Mouse (Mus musculus): ENCODE data around the gene 9830107B12Rik.
"Not testable (repeated sequence)": the region's sequence is repeated elsewhere in the genome, so short reads cannot be mapped to it uniquely, and the experiment has no call there.

The 9830107B12Rik gene

DNA sequence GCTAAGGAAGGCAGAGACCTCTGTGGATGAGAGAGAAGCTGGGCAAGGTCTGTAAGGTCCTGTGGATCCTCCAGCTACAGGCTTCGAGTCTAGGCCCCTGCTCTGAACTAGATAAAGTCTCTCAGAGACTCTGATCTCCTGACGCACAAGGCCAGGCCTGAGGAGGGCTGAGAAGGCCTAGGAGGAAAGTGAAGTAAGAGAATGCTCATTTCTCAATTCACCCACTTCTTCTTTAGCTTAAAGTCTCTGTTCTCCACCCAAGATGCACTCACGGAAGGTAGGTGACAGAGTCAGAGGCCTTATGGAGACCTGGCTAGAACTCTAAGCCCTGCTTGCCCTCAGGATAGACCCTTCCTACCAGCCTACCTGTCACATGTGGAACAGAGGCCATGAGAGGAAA is at the start of gene 9830107B12Rik:
Gene 9830107B12Rik (minus strand): TSS at position 149 of the 400 bp plus-strand sequence.
- CTCF ChIA-PET: no interaction called here

DNA sequence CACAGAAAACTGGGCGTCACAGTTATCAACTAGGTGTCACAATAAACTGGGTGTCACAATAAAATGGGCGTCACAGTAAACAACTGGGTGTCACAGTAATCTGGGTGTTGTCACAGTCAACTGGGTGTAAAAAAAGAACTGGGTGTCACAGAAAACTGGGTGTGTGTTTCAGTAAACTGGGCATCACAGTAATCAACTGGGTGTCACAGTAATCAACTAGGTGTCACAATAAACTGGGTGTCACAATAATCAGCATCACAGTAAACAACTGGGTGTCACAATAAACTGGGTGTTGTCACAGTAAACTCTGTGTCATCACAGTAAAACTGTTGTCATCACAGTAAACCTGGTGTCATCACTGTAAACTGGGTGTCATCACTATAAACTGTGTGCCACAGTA is 46.3 kb upstream of the 9830107B12Rik start:
- CTCF ChIA-PET: no interaction called here

DNA sequence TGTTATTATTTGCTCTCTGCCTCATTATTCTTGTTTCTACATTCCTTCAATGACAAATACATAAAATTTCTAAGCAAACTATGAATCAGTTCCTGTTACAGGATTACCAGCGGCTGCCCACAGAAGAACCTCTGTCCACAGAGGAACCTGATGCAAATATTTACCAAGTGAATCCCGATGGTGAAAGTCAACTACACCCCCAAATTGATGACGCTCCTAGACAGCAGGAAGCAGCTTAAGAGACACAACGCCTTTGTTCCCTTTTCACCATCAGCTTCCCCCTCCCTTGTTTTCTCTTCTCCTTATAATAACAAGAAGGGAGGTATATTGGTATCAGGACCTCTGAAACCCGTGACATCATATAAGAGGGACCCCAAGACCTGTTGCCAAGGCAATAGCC is 39.2 kb upstream of the 9830107B12Rik start:
- CTCF ChIA-PET: interaction anchor here (0.7 kb wide), 1 partner anchor 282 kb away, joined by 6 read pairs; no protein-coding TSS in a partner anchor

DNA sequence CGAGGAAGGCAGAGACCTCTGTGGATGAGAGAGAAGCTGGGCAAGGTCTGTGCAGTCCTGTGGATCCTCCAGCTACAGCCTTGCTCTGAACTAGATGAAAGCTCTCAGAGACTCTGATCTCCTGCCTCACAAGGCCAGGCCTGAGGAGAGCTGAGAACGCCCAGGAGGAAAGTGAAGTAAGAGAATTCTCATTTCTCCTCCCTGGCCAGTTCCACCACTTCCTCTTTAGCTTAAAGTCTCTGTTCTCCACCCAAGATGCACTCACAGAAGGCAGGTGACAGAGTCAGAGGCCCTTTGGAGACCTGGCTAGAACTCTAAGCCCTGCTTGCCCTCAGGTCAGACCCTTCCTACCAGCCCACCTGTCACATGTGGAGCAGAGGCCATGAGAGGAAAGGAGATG is 21.0 kb upstream of the 9830107B12Rik start, which contains the start of gene A530064D06Rik:
Gene A530064D06Rik (minus strand): TSS at position 173 of the 400 bp plus-strand sequence.
- CTCF ChIA-PET: not testable (repeated sequence)

DNA sequence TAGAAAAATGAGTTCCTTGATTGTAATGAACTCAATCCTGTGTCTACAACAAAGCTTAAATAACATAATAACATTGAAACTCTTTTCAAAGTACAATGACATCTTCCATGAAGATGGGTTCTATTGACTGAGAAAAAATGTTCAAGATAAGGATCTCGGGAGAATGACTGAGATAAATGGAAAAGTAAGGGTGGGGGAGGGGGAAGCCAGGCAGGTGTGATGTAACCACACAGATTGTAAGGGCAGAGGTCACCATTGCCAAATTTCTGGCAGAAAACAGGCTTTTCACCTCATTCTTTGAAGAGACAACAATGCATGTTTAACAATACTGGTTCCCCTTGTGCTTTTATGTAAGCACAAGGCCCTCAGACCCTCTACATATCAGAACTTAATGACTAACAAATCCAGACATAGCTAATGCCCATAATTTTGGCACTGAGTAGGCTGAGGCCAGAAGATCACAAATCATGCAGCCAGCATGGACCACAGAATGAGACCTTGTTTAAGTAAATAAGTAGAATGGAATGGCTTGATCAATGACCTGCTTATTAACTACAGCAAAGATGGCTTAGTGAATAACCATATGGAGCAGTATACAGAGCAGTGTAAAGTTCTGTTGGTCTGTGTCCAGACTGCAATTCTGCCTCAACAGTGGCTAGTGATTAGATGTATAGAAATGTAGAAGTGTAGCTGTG is 11.5 kb upstream of the 9830107B12Rik start:
- CTCF ChIA-PET: no interaction called here

DNA sequence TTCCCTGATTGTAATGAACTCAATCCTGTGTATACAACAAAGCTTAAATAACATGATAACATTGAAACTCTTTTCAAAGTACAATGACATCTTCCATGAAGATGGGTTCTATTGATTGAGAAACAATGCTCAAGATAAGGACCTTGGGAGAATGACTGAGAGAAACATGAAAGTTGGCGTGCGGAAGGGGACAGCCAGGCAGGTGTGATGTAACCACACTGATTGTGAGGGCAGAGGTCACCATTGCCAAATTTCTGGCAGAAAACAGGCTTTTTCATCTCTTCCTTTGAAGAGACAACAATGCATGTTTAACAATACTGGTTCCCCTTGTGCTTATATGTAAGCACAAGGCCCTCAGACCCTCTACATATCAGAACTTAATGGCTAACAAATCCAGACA is 13.3 kb downstream of the 9830107B12Rik start:
- CTCF ChIA-PET: no interaction called here

DNA sequence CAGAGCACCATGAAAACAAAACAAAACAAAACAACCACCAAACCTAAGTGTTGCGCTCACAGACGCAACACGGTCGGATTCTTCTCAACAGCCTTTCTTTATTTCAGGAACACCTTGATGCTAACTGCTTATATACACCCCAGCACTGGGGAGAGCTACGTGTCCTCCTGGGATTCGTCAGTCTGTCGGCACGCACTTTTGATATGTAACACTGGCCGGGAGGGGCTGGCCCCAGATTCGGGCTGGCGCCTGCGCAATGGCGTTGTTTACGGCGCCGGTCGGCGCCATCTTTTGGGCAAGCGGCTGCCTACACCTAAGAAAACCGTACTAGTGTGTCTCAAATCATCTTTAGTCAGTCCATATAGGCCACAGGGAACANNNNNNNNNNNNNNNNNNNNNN is 25.6 kb downstream of the 9830107B12Rik start:
- CTCF ChIA-PET: no interaction called here

DNA sequence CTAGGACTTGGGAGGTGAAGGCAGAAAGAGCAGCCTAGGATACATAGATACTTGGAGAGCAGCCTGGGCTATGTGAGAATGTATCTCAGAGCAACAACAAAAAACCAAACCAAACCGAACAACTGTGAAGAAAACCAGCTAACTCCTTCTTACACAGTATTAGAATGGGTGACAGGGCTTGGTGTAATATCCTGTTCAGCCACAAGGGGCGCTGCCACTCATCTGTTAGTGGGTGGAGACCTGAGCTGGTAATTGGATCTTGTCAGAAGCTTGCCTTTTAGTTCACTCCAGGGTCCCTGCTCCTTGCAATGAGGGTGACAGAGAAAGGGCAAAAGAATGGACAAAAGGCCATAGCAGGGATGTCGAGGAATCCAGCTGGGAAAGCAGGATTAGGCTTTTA is 26.4 kb downstream of the 9830107B12Rik start:
- CTCF ChIA-PET: no interaction called here

DNA sequence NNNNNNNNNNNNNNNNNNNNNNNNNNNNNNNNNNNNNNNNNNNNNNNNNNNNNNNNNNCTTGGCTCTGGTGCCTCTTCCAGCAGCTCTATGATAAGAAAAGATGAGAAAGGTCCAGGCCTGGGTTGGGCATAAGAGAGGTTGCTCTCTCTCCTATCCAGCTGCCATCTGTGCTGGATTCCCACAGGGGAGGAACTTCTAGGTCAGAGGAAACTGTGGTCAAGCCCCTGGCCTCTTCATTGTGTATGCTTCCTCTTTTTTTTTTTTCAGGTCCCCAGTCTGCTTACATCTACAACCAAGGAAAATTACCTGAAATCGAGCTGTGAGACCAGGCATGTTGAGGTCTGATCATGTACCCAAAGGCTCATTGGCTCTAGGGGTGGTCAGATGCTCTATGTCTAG is 27.5 kb downstream of the 9830107B12Rik start:
- CTCF ChIA-PET: interaction anchor here (0.8 kb wide), 1 partner anchor 10 kb away, joined by 3 read pairs; no protein-coding TSS in a partner anchor

DNA sequence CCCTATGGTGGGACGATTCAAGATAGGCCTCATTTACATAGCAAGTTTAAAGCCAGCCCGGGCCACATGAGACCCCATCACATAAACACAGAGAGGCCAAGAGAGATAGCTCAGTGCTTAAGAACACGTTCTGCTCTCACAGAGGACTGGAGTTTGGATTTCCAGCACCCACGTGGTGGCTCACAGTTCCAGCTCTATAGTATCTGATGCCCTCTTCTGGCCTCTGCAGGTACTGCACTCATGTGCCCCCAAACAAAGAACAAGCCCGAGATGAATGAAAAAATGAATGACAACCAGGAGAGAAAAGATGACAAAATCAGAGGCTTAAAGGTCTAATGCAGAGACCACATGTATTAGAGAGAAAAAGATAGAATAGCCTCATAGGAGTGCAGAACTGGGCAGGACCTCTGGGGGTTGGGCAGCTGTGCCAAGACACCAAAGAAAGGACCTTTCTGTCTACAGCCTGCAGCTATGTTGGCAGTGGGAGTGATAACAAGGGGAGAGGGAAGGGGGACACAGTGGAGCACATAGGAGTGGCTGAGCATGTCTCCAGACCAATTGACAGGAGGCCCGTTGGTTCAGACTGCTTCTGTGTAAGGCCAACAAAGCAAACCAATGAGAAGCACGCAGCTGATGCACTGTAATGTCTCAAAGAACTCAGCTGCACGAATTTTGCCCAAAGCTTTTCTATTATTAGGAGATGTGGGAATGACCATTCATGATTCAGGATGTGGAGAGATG is 35.4 kb downstream of the 9830107B12Rik start:
- CTCF ChIA-PET: interaction anchor here (0.5 kb wide), 1 partner anchor 188 kb away, joined by 4 read pairs; the partner anchor contains the start of gene Treml2

DNA sequence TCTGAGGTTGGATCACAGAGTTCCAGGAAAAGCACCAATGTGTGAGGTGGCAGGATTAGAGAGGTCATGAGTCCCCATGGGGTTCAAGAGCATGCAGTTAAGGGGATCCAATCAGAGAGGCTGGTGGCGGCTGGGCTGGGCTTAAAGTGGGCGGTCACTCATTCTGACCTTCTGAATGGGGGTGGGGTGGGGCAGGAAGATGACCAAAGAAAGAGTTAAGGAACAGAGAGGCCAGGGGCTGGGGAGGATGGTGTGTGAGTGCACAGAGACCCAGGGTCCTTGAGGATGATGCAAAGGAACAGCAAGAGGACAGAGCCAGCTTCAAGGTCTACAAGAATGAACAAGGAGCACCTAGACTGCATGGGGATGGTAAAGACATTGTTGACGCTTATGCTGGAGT is 37.5 kb downstream of the 9830107B12Rik start:
- CTCF ChIA-PET: interaction anchor here (0.6 to 1.1 kb wide), 4 partner anchors 10 to 317 kb away, joined by 3 read pairs; no protein-coding TSS in a partner anchor

DNA sequence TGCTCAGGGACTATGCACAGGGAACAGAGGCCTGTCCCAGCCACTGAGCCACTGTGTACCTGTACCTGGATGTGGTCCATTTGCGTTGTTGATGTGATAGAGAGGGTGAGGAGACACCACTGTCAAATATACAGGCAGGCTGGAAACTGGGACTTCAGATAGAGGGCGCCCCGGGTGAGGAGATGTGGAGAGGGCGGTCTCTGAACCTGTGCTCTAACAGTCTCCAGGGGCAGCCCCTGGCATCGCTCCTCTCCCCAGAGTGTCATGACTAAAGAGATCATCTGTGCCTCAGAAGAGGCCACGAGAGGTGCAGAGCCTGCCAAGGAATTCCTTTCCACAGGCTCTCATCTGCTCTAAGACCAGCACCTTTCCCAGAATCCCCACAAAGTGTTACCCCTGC is 38.2 kb downstream of the 9830107B12Rik start:
- CTCF ChIA-PET: interaction anchor here (0.6 to 1.1 kb wide), 4 partner anchors 10 to 317 kb away, joined by 3 read pairs; no protein-coding TSS in a partner anchor

DNA sequence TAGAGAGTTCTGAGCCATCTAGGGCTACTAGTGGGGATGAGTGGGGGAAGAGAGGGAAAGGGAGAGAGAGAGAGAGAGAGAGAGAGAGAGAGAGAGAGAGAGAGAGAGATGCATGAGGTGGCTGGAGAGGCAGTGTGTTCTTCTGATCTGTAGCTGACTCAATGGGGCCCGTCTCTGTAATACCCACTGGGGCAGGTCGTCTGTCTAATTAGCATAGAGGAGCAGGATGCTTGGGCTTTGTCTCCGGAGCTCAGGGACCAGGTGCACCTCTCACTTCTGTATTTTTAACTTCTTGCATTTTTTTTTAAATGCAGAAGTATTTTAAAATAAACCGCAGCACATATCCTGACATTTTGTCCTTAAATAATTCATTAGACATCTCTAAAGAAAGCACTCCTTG is 38.7 kb downstream of the 9830107B12Rik start:
- CTCF ChIA-PET: interaction anchor here (0.5 to 0.6 kb wide), 2 partner anchors 164 to 184 kb away, joined by 3 read pairs; no protein-coding TSS in a partner anchor

DNA sequence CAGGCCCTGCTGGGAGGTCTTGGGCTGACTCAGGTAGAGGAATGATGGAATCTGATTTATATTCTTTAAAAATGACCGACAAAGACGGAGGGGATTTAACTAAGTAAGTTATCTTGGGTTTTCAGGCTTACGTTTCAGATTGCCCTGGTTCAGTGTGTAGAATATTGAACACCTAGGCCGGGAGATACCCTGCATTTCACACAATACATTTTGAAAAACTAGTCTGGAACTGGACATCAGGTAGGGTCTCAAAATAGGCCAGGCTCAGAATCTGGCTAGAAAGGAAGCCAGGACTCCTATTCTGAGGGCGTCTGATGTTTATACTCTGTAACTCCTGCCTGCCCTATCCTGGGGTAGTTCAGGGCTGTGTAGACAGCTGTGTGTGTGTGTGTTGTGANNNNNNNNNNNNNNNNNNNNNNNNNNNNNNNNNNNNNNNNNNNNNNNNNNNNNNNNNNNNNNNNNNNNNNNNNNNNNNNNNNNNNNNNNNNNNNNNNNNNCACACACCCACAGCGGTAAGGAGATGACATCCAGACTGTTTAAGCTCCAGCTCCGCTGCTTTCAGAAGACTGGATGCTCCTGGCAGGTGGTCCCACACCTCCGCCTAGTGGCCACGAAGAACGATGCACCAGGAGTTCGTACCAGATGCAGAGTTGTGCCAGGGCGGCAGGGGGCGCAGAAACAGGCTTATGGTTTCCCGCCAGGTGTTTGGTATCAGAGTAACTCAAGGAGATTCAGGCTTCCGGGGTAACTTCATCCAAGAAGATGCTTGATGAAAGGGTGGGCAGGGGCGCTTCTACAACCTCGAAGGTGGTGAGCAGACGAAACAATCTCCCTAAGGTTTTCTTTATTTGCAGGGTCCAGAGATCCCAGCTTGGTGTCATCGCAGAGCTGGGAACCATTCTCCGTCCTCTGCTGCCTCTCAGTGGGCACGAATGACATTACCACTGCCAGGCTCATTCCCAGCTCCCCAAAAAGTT is 45.3 kb downstream of the 9830107B12Rik start:
- CTCF ChIA-PET: interaction anchor here (0.6 to 1.1 kb wide), 4 partner anchors 13 to 505 kb away, joined by 3 to 4 read pairs (median 3); no protein-coding TSS in a partner anchor

DNA sequence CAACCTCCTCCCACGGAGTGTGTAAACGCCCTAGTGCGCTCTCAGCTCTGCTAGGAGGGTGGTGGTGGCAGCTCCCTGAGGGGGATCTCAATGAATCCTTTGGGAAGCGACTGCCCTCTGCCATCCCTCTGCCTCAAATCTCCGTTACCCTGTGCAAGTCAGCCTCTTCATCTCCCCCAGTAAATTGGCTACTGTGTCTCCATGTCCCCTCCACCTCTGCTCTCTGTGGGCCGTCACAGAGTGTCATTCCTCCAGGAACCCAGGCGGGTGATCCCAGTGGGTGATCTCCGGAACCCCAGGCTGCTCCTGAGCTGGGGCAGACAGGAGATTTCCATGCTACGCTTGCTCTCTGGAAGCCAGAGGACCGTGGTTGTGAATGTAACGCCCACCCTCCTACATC is 46.8 kb downstream of the 9830107B12Rik start:
- CTCF ChIA-PET: interaction anchor here (0.5 to 0.7 kb wide), 3 partner anchors 45 to 385 kb away, joined by 3 to 11 read pairs (median 5); no protein-coding TSS in a partner anchor

DNA sequence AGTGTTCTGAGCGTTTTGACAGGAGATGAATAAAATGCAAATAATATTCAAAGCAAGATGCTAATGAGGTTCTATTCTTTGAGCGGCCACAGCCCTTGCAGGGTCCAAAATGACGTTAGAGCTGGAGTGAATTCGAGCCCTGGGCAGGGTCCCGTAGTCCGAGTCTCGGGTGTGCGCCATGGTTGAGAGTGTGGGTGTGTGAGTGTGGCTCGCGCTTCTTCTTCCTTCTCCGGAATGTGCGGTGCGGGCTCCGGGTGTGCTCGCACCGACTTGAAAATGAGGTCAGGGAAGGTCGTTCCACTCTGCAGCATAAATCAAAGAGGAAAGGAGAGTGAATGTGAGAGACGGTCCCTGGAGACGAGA is 47.6 kb downstream of the 9830107B12Rik start:
- CTCF ChIA-PET: interaction anchor here (0.7 kb wide), 1 partner anchor 96 kb away, joined by 5 read pairs; no protein-coding TSS in a partner anchor

DNA sequence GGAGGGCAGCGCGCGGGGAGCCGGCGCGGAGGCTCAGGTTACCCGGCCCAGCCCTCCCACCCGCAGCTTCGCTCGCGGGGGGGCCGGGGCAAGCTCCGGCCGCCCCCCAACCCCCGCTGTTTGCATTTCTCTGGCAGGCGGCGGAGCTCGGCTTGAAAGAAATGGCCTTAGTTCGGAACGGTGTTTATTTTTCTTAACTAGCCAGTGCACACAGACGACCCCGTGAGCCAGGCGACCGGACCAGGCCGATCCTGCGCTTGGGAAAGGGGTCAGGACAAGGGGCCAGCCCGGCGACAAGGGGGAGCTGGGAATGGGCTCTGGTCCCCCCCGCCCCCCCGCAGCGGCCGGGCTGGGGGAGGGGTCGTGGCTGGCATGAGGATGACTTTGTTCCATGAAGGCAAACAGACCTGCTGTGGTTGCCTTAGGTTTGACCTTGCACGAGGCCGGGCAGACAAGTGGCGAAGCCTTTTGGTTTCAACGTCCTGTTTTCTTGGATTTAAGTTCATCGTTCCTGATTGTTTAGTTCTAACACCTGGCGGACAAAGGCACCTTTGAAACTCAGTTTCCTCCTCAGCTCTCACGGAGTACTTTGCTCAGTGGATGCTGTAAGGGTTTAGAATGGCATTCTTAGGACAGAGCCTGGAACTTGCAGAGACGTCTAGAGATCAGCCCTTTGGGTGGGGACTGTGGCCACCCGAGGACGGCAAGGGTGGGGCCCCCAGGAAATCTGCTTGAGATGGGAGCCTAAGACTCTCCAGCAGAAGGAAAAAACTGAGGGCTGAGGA is 48.1 kb downstream of the 9830107B12Rik start:
- CTCF ChIA-PET: interaction anchor here (1.6 kb wide), 1 partner anchor 305 kb away, joined by 7 read pairs; no protein-coding TSS in a partner anchor

DNA sequence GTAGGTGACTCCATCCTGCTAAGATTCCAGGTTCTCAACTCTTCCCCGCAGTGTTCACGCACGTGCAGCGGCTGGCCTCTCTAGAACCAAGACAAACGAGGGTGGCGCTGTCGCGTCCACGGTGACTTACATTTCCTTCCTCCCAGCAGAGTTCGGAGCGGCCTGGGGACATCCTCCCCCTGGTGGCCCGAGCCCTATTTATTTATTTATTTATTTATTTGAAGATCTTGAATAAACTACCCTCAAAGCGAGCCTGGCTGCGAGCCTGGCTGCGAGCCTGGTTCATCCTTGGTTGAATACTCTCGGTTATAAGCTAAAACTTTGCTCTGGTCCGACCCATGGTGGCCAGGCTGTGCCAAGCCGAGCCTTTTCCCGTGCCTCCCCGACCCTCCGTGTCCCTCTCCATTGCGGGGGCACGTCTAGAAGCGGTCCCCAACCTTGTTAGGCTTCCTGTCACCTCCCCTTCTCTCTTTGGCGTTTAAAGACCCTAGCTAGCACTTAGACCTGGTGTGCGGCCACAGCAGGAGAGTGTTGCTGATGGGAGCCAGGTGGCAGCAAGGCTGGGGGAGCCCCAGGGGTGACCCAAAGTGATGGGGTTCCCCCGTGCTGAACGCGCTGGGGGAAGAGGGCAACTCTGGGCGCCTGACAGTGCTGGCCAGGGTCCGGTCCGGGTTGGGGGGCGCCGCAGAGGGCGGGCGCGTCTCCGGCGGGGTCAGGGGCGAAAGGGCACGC is 48.9 kb downstream of the 9830107B12Rik start:
- CTCF ChIA-PET: interaction anchor here (1.6 kb wide), 1 partner anchor 304 kb away, joined by 7 read pairs; no protein-coding TSS in a partner anchor

DNA sequence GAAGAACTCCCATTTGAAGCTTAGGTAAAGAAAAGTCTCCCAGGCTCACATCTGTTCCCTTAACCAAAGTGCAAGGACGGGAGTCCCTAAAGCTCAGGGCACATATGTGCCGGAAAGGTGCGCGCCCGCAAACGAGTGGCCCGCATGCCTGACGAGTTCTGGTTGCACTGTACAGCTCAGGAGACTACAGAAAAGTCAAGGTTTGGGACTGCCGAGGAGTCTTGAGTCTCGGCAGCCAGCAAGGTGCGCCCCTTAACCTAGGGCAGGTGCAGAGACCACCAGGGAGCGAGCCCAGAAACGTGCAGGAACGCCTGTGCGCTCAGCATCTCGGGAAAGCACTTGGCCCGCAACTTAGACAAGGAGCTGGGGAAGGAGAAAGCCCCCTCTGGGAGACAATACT is 49.7 kb downstream of the 9830107B12Rik start:
- CTCF ChIA-PET: interaction anchor here (0.6 to 1.6 kb wide), 3 partner anchors 11 to 303 kb away, joined by 3 to 7 read pairs (median 4); no protein-coding TSS in a partner anchor

All from spleen, embryonic (tissue).